Mouse (Mus musculus): ENCODE results near the gene Msn.
A peak's percentile ranks its signal among the peaks of the same experiment; 100 is the strongest.
"Not testable (repeated sequence)": the region's sequence is repeated elsewhere in the genome, so short reads cannot be mapped to it uniquely, and the experiment has no call there.

Msn gene

DNA sequence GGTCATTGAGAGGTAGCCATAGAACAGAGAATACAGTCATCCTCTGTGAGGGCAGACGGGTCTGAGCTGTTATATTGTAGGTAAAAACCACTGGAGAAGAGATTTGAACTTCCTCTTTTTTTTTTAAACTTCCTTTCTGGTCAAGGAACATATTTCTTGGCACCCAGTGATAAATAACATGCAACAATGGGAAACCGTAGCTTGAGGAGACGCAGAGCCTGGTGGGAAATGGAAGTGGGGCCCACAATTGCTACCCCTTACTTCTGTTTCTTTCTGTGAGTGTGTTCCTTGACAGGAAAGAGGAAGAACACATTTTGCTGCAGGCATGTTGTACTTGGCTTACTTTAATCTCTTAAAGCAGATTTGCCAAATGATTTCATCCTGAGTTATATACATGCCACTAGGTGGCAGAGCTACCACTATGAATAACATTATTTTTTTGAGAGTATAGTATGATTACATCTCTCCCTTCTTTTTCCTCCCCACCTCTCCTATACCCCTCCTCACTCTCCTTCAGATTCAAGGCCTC lies 49.2 kb downstream of the Msn start:
- DNase-seq (ENCODE audit: low spot score in 2 of 2), result no peak

GRCm38 (mm10) chrX:96148217-96148616 lies 52.4 kb downstream of the Msn start:
- no peak for DNase-seq (ENCODE audit: low spot score in 2 of 2)

- no peak for DNase-seq (ENCODE audit: low spot score in 2 of 2)
Measured at GRCm38 (mm10) chrX:96153362-96153761, 57.5 kb downstream of the Msn start.

- DNase-seq (ENCODE audit: low spot score in 2 of 2), result no peak
Measured at GRCm38 (mm10) chrX:96157936-96158335, 62.1 kb downstream of the Msn start.

DNA sequence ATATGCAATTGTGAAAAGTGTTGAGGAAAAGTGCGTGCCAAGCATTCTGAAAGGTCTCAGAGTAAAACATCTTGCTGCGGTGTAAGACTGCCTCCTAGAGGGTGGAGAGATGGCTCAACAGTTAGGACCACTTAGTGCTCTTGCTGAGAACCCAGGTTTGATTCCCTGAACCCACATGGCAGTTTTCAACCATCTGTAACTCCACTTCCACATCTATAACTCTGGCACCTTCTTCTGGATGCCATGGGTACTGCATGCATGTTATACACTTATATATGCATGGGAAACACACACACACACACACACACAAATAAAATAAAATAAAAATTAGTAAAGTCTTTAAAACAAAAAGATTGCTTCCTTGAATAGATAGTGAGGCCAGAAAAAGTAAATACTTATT lies 66.7 kb downstream of the Msn start:
- no peak for DNase-seq (ENCODE audit: low spot score in 2 of 2)

DNA sequence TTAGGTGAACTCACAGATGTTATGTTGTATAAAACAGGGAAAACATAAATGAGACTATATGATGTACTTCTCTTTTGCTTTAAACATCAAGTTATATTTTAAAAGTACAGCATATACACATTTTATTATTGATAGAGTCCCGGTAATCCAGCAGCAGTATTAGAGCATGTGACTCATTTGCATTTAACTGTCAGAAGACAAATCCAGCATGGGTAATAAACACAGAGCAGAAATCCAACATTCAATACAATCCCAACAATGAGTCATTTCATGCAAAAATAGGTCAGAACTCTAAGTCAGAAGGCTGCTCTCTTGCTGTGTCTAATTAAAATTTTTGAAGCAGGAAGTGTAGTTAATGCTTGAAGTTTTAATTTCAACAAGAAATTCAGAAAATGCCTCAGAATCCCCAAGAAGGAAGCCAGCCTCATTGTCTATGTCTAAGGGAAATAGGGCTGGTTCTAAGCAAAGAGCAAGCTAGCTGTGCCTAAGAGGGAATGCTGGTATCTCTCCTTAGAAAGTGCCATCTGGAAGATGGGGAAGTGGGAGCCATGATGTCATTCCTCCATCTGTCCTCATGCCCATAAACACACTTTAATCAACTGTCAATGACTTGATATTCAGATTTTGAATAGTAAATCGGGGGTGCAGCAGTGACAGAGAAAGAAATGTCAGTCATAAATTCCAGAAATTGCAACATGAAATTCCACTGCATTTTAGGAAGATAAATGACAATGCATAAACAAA lies 76.0 kb downstream of the Msn start:
- DNase-seq (ENCODE audit: low spot score in 2 of 2), result no peak

DNA sequence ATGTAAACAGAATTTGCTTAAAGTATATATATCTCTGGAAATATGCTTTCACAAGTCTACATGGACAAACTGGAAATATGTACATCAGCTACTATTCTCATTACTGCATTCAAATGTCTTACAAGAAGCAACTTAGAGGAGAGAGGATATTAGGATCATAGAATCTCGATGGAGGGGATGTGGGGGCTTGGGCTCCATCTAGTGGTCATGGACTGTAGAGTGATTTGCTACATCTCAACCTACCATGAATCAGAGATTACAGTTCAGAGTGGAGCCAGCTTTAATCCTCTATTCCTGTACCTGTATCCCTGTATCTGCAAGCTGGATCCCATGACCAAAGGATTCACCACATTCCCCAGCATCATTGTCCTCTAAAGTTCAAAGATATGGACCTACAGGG lies 82.6 kb downstream of the Msn start:
- DNase-seq (ENCODE audit: low spot score in 2 of 2), result peak in 1 of 2 experiments; percentile 30

- no peak for DNase-seq (ENCODE audit: low spot score in 2 of 2)
Measured at GRCm38 (mm10) chrX:96184100-96184732, 88.4 kb downstream of the Msn start.

GRCm38 (mm10) chrX:96205143-96205542 lies 109.3 kb downstream of the Msn start:
- DNase-seq (ENCODE audit: low spot score in 2 of 2), result not testable (repeated sequence)

DNA sequence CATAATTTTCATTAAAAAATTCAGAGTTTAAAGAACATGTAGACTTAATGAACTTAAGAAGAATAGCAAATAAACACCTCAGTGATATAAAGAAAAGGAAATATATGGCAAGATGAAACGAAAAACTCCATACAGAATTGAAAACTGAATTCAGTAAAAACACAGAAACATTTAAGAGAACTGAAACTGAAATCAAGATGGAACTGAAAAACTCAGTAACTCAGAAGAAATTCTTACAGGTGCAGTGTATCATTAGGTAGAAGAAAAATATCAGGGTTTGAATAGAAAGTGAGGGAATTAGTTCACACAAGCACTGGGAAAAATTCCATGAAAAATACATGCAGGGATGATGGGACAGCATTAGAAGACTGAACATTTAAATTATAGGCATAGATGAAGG lies 111.0 kb downstream of the Msn start:
- DNase-seq (ENCODE audit: low spot score in 2 of 2), result no peak

- no peak for DNase-seq (ENCODE audit: low spot score in 2 of 2)
Measured at GRCm38 (mm10) chrX:96218088-96218487, 122.2 kb downstream of the Msn start.
